Mouse (Mus musculus): ENCODE measurements around the gene Bcor. TPM values are rescaled to one million over a fixed set of nuclear protein-coding genes. Genes with fewer than 3 reads are reported as not detected.

Bcor gene
- polyA plus RNA-seq, 1 experiment: 6.4 TPM

DNA sequence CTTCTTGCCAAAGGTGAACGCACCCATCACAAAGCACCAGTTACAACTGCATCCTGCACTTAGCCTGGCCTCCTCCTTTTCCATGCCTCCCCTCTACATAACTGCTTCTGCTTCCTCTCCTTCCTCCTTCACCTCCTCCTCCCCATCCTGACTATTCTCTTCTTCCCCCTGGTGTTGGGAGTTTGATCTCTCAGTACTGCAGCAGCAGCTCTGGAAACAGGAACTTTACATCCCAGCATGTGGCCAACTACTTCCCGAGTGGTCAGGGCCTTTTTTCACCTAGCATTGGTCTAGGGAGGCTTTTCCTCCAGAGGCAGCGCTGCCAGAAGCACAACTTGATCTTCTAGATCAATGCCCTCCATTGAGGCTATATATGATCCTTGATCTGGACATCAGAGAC, 10.0 kb upstream of the Bcor start:
- Histone ChIP-seq H3K36me3 (ENCODE audit: control insufficient read depth, insufficient read depth, low read length) (no peaks in the 10 kb centered on the region), H3K4me1 (ENCODE audit: control insufficient read depth, insufficient read depth, low read length) (peaks cover 4% of the 10 kb centered on the region; the same call in 1 of the 2 replicates), H3K27me3 (replicated peaks; ENCODE audit: control insufficient read depth, insufficient read depth, low read length) (no peaks in the 10 kb centered on the region), H3K27ac (ENCODE audit: insufficient read depth, low read depth, low read length) (no peak overlapping the region), H3K4me3 (ENCODE audit: insufficient read depth, low read depth, low read length) (no peak overlapping the region)
- DNase-seq: no peak
- 80% methylated on average over 3 of the region's 3 CpGs for WGBS
- TF ChIP-seq POLR2A (IDR thresholded peaks at IDR 0.05; ENCODE audit: low read depth, low read length) (no peak), CTCF (conservative IDR thresholded peaks at IDR 0.05; ENCODE audit: insufficient read depth, insufficient read length, low read depth, low read length) (no peak)

DNA sequence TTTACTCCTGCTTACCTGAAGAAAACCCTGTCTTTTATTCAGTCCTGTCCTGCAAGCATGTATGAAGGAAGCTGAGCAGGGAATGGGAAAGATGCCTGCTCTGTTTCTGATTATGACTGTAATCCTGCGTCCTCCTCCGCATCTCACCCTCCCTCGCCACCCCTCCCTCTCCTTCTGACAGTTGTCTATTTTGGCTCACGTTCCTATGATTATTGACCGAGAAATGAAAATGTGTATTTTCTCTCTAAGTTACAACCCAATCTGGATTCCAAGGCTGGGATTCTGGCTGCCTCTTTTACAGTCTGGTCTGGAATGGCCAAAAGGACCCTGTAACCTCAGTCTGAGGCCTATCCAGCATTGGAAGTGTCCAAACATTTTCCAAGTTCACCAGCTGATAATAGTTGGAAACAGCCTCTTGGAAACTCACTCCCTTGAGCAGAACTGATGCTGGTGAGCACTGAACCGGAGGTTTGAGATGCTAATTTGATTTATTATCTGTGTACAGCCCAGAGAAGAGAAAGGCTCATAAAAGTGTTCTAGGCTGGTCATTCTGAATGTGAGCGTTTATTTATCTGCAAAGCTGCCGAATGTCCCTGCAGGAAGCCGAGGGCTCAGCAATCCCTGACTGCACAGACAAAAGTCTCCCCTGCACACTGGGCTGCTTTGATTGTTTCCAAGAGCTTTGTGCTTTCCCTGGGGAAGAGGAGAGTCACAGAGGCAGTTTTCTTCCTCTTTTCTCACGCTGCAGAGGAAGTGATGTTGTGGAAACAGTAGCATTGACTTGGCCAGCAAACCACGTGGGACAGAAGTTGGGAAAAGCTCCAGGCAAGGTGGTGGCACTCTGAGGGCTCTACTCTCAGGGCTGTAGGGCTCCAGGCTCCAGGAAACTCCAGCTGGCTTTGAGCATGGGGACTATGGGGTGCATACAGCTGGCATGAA, 4.7 kb upstream of the Bcor start:
- H3K4me3 ChIP-seq (ENCODE audit: insufficient read depth, low read depth, low read length): no peak overlapping the region
- peak overlapping the region; percentile 63 for H3K27ac ChIP-seq (ENCODE audit: insufficient read depth, low read depth, low read length)
- TF ChIP-seq CTCF (conservative IDR thresholded peaks at IDR 0.05; ENCODE audit: insufficient read depth, insufficient read length, low read depth, low read length) (no peak), POLR2A (IDR thresholded peaks at IDR 0.05; ENCODE audit: low read depth, low read length) (no peak)
- H3K4me1 ChIP-seq (ENCODE audit: control insufficient read depth, insufficient read depth, low read length): no peaks in the 10 kb centered on the region
- H3K36me3 ChIP-seq (ENCODE audit: control insufficient read depth, insufficient read depth, low read length): no peaks in the 10 kb centered on the region
- 50% methylated on average over 11 of the region's 11 CpGs for WGBS
- no peaks in the 10 kb centered on the region for H3K27me3 ChIP-seq (replicated peaks; ENCODE audit: control insufficient read depth, insufficient read depth, low read length)
- peak; percentile 66 for DNase-seq

DNA sequence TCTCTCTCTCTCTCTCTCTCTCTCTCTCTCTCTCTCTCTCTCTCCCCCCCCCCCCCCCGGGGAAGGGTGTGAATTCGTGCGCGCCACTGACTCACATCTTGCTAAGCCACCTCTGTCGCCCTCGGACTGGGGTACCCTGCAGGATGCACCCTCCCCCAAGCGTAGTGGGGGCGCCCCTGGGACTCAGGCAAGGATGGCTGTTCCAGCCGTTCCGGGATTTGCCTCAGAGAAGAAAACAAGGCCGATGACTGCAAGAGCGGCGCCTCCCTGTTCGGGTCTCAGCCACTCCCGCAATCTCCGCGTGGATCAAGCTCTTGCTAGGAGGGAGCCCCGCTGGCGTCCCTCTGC, 647 bp downstream of the Bcor start:
- no peak for TF ChIP-seq POLR2A (IDR thresholded peaks at IDR 0.05; ENCODE audit: low read depth, low read length)
- no peak for TF ChIP-seq CTCF (conservative IDR thresholded peaks at IDR 0.05; ENCODE audit: insufficient read depth, insufficient read length, low read depth, low read length)
- Histone ChIP-seq H3K4me1 (ENCODE audit: control insufficient read depth, insufficient read depth, low read length) (no peaks in the 10 kb centered on the region), H3K27me3 (replicated peaks; ENCODE audit: control insufficient read depth, insufficient read depth, low read length) (no peaks in the 10 kb centered on the region), H3K36me3 (ENCODE audit: control insufficient read depth, insufficient read depth, low read length) (no peaks in the 10 kb centered on the region), H3K4me3 (ENCODE audit: insufficient read depth, low read depth, low read length) (peak overlapping the region; percentile 58), H3K27ac (ENCODE audit: insufficient read depth, low read depth, low read length) (peak overlapping the region; percentile 56)
- DNase-seq: peak; percentile 28
- WGBS: 2% methylated on average over 9 of the region's 19 CpGs

DNA sequence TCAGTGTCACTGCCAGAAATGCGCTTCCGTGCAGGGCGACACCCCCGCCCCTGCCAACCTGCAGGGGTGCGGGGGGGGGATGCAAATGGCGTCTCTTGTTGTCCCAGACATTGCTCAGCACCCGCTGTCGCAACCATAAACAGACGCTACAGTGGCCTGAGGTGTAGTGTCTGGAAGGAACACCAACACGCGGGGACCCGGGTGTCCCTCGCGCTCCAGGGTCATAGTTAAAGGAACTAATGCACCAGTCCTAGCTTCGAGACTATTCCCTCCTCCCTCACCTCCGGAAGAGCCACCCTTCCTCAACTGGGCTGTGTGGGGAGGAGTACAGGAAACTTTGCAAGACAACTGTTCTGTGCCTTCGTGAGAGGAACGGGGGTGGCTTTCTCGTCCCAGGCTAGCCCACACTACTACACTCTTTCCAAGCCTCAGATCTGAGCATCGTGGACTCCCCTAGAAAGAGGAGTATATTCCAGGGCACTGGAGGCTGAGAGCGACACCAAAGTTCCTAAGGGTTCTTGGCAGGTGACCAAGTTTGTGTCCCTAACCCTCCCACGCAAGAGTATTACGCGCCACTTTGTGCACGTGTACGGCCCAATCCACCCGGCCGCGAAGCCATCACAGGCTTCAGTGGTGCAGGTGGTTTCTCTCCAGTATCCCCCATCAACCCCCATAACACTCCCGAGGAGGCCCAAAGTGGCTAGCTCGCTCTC, 1.2 kb downstream of the Bcor start:
- peak overlapping the region; percentile 68 for H3K27ac ChIP-seq (ENCODE audit: insufficient read depth, low read depth, low read length)
- peak; percentile 68 for DNase-seq
- TF ChIP-seq POLR2A (IDR thresholded peaks at IDR 0.05; ENCODE audit: low read depth, low read length) (no peak), CTCF (conservative IDR thresholded peaks at IDR 0.05; ENCODE audit: insufficient read depth, insufficient read length, low read depth, low read length) (no peak)
- 10% methylated on average over 30 of the region's 31 CpGs for WGBS
- H3K4me1 ChIP-seq (ENCODE audit: control insufficient read depth, insufficient read depth, low read length): no peaks in the 10 kb centered on the region
- no peaks in the 10 kb centered on the region for H3K27me3 ChIP-seq (replicated peaks; ENCODE audit: control insufficient read depth, insufficient read depth, low read length)
- no peaks in the 10 kb centered on the region for H3K36me3 ChIP-seq (ENCODE audit: control insufficient read depth, insufficient read depth, low read length)
- H3K4me3 ChIP-seq (ENCODE audit: insufficient read depth, low read depth, low read length): peak overlapping the region; percentile 58

GRCm38 (mm10) chrX:12158244-12158820, 1.8 kb downstream of the Bcor start:
- peak; percentile 75 for DNase-seq
- no peaks in the 10 kb centered on the region for H3K4me1 ChIP-seq (ENCODE audit: control insufficient read depth, insufficient read depth, low read length)
- H3K36me3 ChIP-seq (ENCODE audit: control insufficient read depth, insufficient read depth, low read length): no peaks in the 10 kb centered on the region
- 2% methylated on average over 39 of the region's 44 CpGs for WGBS
- no peaks in the 10 kb centered on the region for H3K27me3 ChIP-seq (replicated peaks; ENCODE audit: control insufficient read depth, insufficient read depth, low read length)
- peak overlapping the region; percentile 68 for H3K27ac ChIP-seq (ENCODE audit: insufficient read depth, low read depth, low read length)
- H3K4me3 ChIP-seq (ENCODE audit: insufficient read depth, low read depth, low read length): peak overlapping the region; percentile 57
- TF ChIP-seq POLR2A (IDR thresholded peaks at IDR 0.05; ENCODE audit: low read depth, low read length) (no peak), CTCF (conservative IDR thresholded peaks at IDR 0.05; ENCODE audit: insufficient read depth, insufficient read length, low read depth, low read length) (no peak)

GRCm38 (mm10) chrX:12157331-12157930, 2.7 kb downstream of the Bcor start:
- 21% methylated on average over 25 of the region's 25 CpGs for WGBS
- Histone ChIP-seq H3K27ac (ENCODE audit: insufficient read depth, low read depth, low read length) (peak overlapping the region; percentile 68; the same call in 1 of the 2 replicates), H3K4me1 (ENCODE audit: control insufficient read depth, insufficient read depth, low read length) (no peaks in the 10 kb centered on the region), H3K27me3 (replicated peaks; ENCODE audit: control insufficient read depth, insufficient read depth, low read length) (no peaks in the 10 kb centered on the region), H3K4me3 (ENCODE audit: insufficient read depth, low read depth, low read length) (no peak overlapping the region), H3K36me3 (ENCODE audit: control insufficient read depth, insufficient read depth, low read length) (no peaks in the 10 kb centered on the region)
- TF ChIP-seq CTCF (conservative IDR thresholded peaks at IDR 0.05; ENCODE audit: insufficient read depth, insufficient read length, low read depth, low read length): no peak
- no peak for TF ChIP-seq POLR2A (IDR thresholded peaks at IDR 0.05; ENCODE audit: low read depth, low read length)
- DNase-seq: peak; percentile 66
